Mouse (Mus musculus) liver, embryonic 14.5 days (tissue): ENCODE results near the gene Tmem184a.

Source experiments
- CTCF ChIP-seq: IDR thresholded peaks from 2 replicates; pipeline ENCODE4 v1.5.1; 2016; ENCODE audit warnings: antibody characterized with exemption, low read depth, control low read depth
- EP300 ChIP-seq: IDR thresholded peaks from 2 replicates; pipeline ENCODE4 v1.6.1; 2016; ENCODE audit warnings: antibody characterized with exemption, low read depth

GRCm38 (mm10) chr5:139768216-139768615 lies 51.5 kb downstream of the Tmem184a start:
- no peak for TF ChIP-seq CTCF
- TF ChIP-seq EP300 = no peak
